Mouse (Mus musculus) testis, adult 2 months (tissue): Measurements from ENCODE around the gene Cwf19l1. TPM values are rescaled to one million over a fixed set of nuclear protein-coding genes. Genes with fewer than 3 reads are reported as not detected.

ENCODE experiments used
- H3K27ac ChIP-seq: fragments of 200-500 bp; 2 replicates; pipeline ENCODE4 v1.5.1; 2012; ENCODE audit warnings: low read depth, low read length; ENCODE audit not compliant: control insufficient read depth, insufficient read depth
- H3K27me3 ChIP-seq: fragments of 200-500 bp; 2 replicates; pipeline ENCODE4 v1.6.1; 2012; ENCODE audit warnings: mild to moderate bottlenecking, low read length, moderate library complexity; ENCODE audit not compliant: control insufficient read depth, insufficient read depth
- H3K36me3 ChIP-seq: fragments of 200-500 bp; 2 replicates; pipeline ENCODE4 v1.6.1; 2012; ENCODE audit warnings: mild to moderate bottlenecking, low read length; ENCODE audit not compliant: control insufficient read depth, insufficient read depth
- H3K4me1 ChIP-seq: fragments of 200-500 bp; 2 replicates; pipeline ENCODE4 v1.6.1; 2012; ENCODE audit warnings: low read length; ENCODE audit not compliant: control insufficient read depth, insufficient read depth
- H3K4me3 ChIP-seq: fragments of 200-500 bp; 2 replicates; pipeline ENCODE4 v1.5.1; 2012; ENCODE audit warnings: low read depth, mild to moderate bottlenecking, low read length, moderate library complexity, mixed read lengths; ENCODE audit not compliant: control insufficient read depth
- CTCF ChIP-seq: fragments of 200-500 bp; IDR thresholded peaks from 2 replicates; pipeline ENCODE4 v1.5.1; 2012; ENCODE audit warnings: low read depth, mild to moderate bottlenecking, inconsistent platforms, low read length, moderate library complexity; ENCODE audit not compliant: control insufficient read depth, insufficient read depth, insufficient replicate concordance
- POLR2A ChIP-seq: fragments of 200-500 bp; IDR thresholded peaks from 2 replicates; pipeline ENCODE4 v1.6.1; 2012; ENCODE audit warnings: low read depth, mild to moderate bottlenecking, inconsistent platforms, low read length, moderate library complexity; ENCODE audit not compliant: control insufficient read depth
- polyA plus RNA-seq: library from polyadenylated mRNA; depleted of rRNA; stranded (reverse); fragments of >200 nt; gene quantifications from 2 replicates; pipeline ENCODE4 v1.2.3, GENCODE M21; 2012; rRNA removed

Gene Cwf19l1
- polyA plus RNA-seq = 6.8 and 6.9 TPM in 2 replicates

DNA sequence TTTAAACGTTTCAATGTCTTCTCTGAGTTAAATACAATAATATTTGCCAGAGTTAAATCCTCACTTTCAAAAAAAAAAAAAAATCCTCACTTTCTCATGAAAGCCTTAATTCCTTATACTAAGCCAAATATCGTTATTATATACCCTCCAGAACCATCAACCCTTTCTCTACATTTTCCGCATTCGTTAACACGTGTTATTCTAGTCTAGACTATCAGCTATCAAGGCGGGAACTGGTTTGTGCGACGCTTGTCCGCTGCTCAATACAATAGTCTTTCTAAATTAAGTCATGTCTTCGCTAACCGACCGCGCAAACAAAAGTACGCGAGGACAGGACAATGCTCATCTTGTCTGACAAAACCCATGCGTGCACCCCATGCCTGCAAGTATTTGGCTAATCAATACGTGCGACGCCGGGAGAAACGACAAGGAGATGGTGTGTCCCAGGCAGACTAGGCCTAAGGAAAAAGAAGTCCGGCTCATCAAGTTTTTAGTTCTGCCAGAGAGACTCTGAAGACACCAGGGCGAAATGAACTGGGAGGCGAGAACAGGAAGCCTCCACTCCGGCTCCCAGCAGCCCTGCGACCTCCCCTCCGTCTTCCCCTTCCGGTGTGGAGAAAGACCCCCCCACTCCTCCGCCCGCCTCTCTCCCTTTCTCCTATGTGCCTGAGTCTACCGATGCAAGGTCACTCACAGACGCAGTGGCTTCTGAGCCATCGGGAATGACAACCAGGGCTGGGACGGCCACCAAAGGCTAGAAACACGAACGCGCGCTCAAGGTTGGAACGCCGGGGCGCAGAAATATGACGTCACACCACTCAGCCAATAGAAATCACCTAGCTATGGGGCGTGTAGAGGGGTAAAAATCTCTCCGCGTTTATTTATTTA lies at the start of gene Cwf19l1:
TSS of gene Cwf19l1 (minus strand) at position 805 of the 888 bp plus-strand sequence.
- Histone ChIP-seq H3K4me3 (peak within 1 kb of the TSS; percentile 99), H3K36me3 (peaks cover 2% of the 10 kb centered on the region; the same call in 1 of the 2 replicates), H3K27ac (peak within 1 kb of the TSS; percentile 89), H3K27me3 (no peaks in the 10 kb centered on the region), H3K4me1 (no peaks in the 10 kb centered on the region)
- TF ChIP-seq POLR2A = peak; percentile 68
- no peak for TF ChIP-seq CTCF

DNA sequence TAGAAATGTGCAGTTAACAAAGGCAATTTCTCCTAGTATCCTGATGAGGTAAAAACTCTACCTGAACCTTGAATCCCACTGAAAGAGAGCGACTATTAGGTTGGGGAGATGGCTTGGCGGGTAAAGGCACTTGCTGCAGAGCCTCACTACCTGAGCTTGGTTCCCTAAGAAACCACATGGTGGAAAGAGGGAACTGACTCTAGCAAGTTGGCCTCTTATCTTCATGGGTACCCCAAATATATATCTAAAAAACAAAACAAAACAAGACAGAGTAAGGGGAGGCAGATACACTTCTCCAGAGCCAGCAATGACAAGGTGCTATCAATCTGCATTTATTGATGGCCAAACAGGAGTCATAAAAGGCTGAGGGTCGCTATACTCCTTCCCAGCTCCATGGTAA lies 48.3 kb upstream of the Cwf19l1 start:
- TF ChIP-seq POLR2A (no peak), CTCF (no peak)

DNA sequence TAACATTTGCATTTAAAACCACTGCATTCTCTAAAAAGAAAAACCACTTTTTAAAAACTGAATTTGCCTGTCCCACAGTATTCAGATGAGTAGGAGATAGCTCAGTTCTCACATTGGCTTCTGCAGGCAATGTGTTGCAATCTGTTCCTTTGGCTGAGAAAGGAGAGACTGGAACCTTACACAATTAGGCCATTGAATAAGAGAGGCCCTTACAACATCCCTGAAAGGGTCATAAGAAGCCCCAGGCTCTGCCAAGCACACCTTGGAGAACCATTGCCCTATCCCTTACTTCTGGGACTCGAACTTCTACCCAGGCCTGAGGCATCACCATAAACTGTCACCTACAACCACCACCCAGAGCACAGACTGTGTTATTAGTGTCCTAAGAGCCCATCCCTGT lies 44.8 kb upstream of the Cwf19l1 start:
- no peak overlapping the region for H3K4me3 ChIP-seq
- H3K27ac ChIP-seq = no peak overlapping the region
- no peaks in the 10 kb centered on the region for H3K4me1 ChIP-seq
- H3K36me3 ChIP-seq = no peaks in the 10 kb centered on the region
- TF ChIP-seq POLR2A (no peak), CTCF (no peak)
- H3K27me3 ChIP-seq = no peaks in the 10 kb centered on the region

More for the DNA sequence above, 48.3 kb upstream of the Cwf19l1 start:
- Histone ChIP-seq H3K4me1 (no peaks in the 10 kb centered on the region), H3K27ac (no peak overlapping the region), H3K4me3 (no peak overlapping the region), H3K36me3 (no peaks in the 10 kb centered on the region), H3K27me3 (no peaks in the 10 kb centered on the region)

DNA sequence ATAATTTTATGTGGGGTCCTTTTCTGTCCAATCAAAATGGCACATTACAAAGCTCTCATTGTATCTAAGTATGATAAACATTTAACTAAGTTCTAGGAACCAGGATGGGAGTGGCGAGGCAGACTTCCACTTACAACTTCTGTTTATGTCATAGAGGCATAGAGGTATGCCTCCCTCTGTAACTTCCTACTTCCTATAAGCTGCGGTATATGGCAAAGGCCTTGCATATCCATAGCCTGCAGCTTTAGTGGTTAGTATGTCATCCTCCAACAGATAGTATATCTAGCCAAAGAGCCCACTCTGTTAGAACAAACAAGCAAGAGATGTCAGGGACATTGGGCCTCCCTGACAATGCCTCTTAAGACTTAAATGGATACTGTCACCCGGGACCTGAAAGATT lies 41.1 kb upstream of the Cwf19l1 start:
- no peaks in the 10 kb centered on the region for H3K4me1 ChIP-seq
- H3K36me3 ChIP-seq = no peaks in the 10 kb centered on the region
- TF ChIP-seq CTCF = no peak
- TF ChIP-seq POLR2A = no peak
- H3K27ac ChIP-seq = no peak overlapping the region
- no peak overlapping the region for H3K4me3 ChIP-seq
- no peaks in the 10 kb centered on the region for H3K27me3 ChIP-seq

DNA sequence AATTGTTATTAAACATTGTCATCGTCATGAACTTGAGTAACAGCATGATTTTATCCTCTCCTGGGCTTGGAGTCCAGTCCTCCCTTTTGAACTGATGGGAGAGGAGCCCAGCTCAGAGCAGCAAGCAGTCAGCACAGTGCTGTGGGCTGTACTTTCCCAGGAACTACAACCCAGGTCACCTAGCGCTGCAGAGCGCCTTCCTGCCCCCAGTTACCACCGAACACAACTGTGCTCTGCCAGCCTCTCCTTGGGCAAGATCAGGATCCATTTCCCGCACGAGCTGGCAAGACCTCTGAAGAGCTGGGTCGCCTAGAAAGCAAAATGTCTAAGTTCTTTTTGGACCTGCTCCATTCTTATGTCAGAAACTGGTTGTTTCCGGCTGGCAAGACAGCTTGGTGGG lies 39.2 kb upstream of the Cwf19l1 start:
- TF ChIP-seq POLR2A (no peak), CTCF (no peak)
- Histone ChIP-seq H3K27ac (no peak overlapping the region), H3K36me3 (no peaks in the 10 kb centered on the region), H3K27me3 (no peaks in the 10 kb centered on the region), H3K4me3 (no peak overlapping the region), H3K4me1 (no peaks in the 10 kb centered on the region)

DNA sequence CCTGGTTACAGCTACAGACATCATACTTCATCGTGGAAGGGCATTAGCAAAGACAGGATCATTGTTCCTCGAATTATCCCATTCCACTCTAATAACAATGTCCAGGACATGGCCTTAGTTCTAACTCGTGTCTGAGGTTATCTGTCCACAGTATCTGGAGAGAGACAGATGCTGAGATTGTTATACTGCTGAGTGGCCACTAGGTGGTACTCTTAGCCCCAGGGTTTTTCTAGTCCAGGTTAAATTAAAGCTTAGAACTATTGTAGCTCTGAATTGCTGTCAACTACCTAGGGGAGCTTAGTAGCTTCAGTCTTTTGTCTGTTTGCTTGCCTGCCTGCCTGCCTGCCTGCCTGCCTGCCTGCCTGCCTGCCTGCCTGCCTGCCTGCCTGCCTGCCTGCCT lies 25.8 kb upstream of the Cwf19l1 start:
- H3K27ac ChIP-seq = no peak overlapping the region

DNA sequence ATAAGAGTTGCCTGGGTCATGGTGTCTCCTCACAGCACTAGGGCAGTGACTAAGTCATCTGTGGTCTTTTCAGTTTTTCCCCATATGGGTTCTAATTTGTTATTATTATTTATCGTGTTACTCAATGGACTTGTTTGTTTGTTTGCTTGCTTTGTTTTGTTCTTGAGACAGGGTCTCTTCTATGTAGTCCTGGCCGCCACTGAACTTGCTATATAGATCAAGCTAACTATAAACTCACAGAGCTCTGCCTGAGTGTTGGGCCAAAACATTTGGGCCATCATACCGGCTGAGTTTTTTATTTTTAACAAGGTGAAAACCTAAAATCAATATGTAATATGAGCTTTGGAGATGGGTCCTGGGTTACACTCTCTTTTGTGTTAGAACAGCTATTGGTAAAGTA lies 23.7 kb upstream of the Cwf19l1 start:
- TF ChIP-seq CTCF = no peak
- TF ChIP-seq POLR2A = no peak
- no peaks in the 10 kb centered on the region for H3K36me3 ChIP-seq
- no peak overlapping the region for H3K4me3 ChIP-seq
- H3K27me3 ChIP-seq = no peaks in the 10 kb centered on the region
- peaks cover 12% of the 10 kb centered on the region for H3K4me1 ChIP-seq
- no peak overlapping the region for H3K27ac ChIP-seq

More for the DNA sequence above, 25.8 kb upstream of the Cwf19l1 start:
- peaks cover 10% of the 10 kb centered on the region for H3K4me1 ChIP-seq
- H3K4me3 ChIP-seq = no peak overlapping the region
- H3K36me3 ChIP-seq = no peaks in the 10 kb centered on the region
- H3K27me3 ChIP-seq = no peaks in the 10 kb centered on the region
- no peak for TF ChIP-seq CTCF
- TF ChIP-seq POLR2A = no peak
